In genomic region chr17:45536264-45536663, GRCm38 (mm10) we compare ENCODE assay signal across 13 mouse cellular contexts. TPM values are rescaled to one million over a fixed set of nuclear protein-coding genes. Genes with fewer than 3 reads are reported as not detected.
DNase-seq lines count a peak whose midpoint lies in the region; ATAC-seq and TF ChIP-seq lines count a peak whose summit lies in the region.
"Had no signal": no experiment of that assay in that cellular context is flagged by ENCODE, and none has a peak within 500 bp of the region (broad histone marks: within the 10 kb centered on the region; RNA-seq: fewer than 3 reads in every experiment).

No protein-coding gene starts in this region.

- no peak for DNase-seq in heart, postnatal 0 days (ENCODE audit: low spot score)
- DNase-seq in heart, adult 8-10 months (ENCODE audit: low spot score) = no peak
- DNase-seq in testis, postnatal 10 days (ENCODE audit: low spot score) = peak; percentile 70
- no peak for DNase-seq in testis, postnatal 14 days (ENCODE audit: low spot score)
- peak; percentile 73 for DNase-seq in embryonic facial prominence, embryonic 11.5 days (ENCODE audit: low spot score)
- DNase-seq in splenic B cell, adult 2 months (ENCODE audit: low read depth, low spot score) = peak; percentile 13
- no peak for DNase-seq in heart, adult 18-20 months
- DNase-seq: cerebellum, postnatal 14 days; kidney, adult 18-20 months had no signal

- no peak overlapping the region for H3K9ac ChIP-seq in heart, postnatal 0 days (replicated peaks; ENCODE audit: low read depth, low read length)
- no peak overlapping the region for H3K9ac ChIP-seq in embryonic facial prominence, embryonic 11.5 days (replicated peaks; ENCODE audit: low read length)
- H3K9ac ChIP-seq: liver, embryonic 15.5 days; midbrain, embryonic 12.5 days; stomach, embryonic 15.5 days had no signal

- peak; percentile 44; the same call in 1 of the 2 replicates for ATAC-seq in heart, postnatal 0 days (ENCODE audit: insufficient read depth, low read depth)
- no peak for ATAC-seq in embryonic facial prominence, embryonic 11.5 days (replicated peaks; ENCODE audit: insufficient number of reproducible peaks, low FRiP score, low TSS enrichment, low read depth)
- ATAC-seq in erythroid progenitor cell, adult 5-6 weeks (replicated peaks; ENCODE audit: low FRiP score, poor library complexity, severe bottlenecking) = no peak

- no peak overlapping the region for H3K4me3 ChIP-seq in heart, postnatal 0 days (ENCODE audit: low read depth, low read length)
- no peak overlapping the region for H3K4me3 ChIP-seq in embryonic facial prominence, embryonic 11.5 days (ENCODE audit: low read depth, low read length)
- H3K4me3 ChIP-seq: liver, embryonic 15.5 days; midbrain, embryonic 12.5 days; stomach, embryonic 15.5 days had no signal

- no peaks in the 10 kb centered on the region for H3K4me1 ChIP-seq in heart, postnatal 0 days (ENCODE audit: control insufficient read depth, insufficient read depth)
- no peaks in the 10 kb centered on the region for H3K4me1 ChIP-seq in embryonic facial prominence, embryonic 11.5 days (ENCODE audit: control insufficient read depth, insufficient read depth, low read length)
- H3K4me1 ChIP-seq: liver, embryonic 15.5 days; midbrain, embryonic 12.5 days; stomach, embryonic 15.5 days had no signal

- no peak overlapping the region for H3K27ac ChIP-seq in heart, postnatal 0 days (ENCODE audit: low read depth)
- H3K27ac ChIP-seq in embryonic facial prominence, embryonic 11.5 days (replicated peaks; ENCODE audit: low read depth, low read length) = no peak overlapping the region
- H3K27ac ChIP-seq: liver, embryonic 15.5 days; midbrain, embryonic 12.5 days; stomach, embryonic 15.5 days had no signal

- peaks cover 72% of the 10 kb centered on the region for H3K27me3 ChIP-seq in heart, postnatal 0 days (ENCODE audit: control insufficient read depth, insufficient read depth, low read length)
- H3K27me3 ChIP-seq in embryonic facial prominence, embryonic 11.5 days (ENCODE audit: control insufficient read depth, insufficient read depth, low read length) = peaks cover 8% of the 10 kb centered on the region; the same call in 1 of the 2 replicates
- H3K27me3 ChIP-seq in splenic B cell, adult 2 months (ENCODE audit: control insufficient read depth, insufficient read depth, low read length, poor library complexity, severe bottlenecking) = no peaks in the 10 kb centered on the region

- TF ChIP-seq CTCF in heart, postnatal 0 days (IDR thresholded peaks at IDR 0.05; ENCODE audit: low read depth) = no peak

- no peaks in the 10 kb centered on the region for H3K36me3 ChIP-seq in heart, postnatal 0 days (replicated peaks; ENCODE audit: control insufficient read depth, insufficient read depth, low read length)
- H3K36me3 ChIP-seq in embryonic facial prominence, embryonic 11.5 days (replicated peaks; ENCODE audit: control insufficient read depth, insufficient read depth, low read depth, low read length) = no peaks in the 10 kb centered on the region
- no peaks in the 10 kb centered on the region for H3K36me3 ChIP-seq in splenic B cell, adult 2 months (ENCODE audit: control insufficient read depth, insufficient read depth, low read length, poor library complexity, severe bottlenecking)
- H3K36me3 ChIP-seq: liver, embryonic 15.5 days; midbrain, embryonic 12.5 days; stomach, embryonic 15.5 days had no signal

- no peak overlapping the region for H3K4me2 ChIP-seq in heart, postnatal 0 days (ENCODE audit: low read depth, low read length)
- H3K4me2 ChIP-seq in embryonic facial prominence, embryonic 11.5 days (ENCODE audit: low read depth, low read length) = no peak overlapping the region
- H3K4me2 ChIP-seq: liver, embryonic 15.5 days; midbrain, embryonic 12.5 days; stomach, embryonic 15.5 days had no signal

- no peak for TF ChIP-seq EP300 in heart, postnatal 0 days (IDR thresholded peaks at IDR 0.05; ENCODE audit: low read depth)

- 15% methylated on average over 5 of the region's 5 CpGs for WGBS in heart, postnatal 0 days
- 16% methylated on average over 5 of the region's 5 CpGs for whole genome bisulfite sequencing in embryonic facial prominence, embryonic 11.5 days

- H3K9me3 ChIP-seq in heart, postnatal 0 days (replicated peaks; ENCODE audit: control insufficient read depth, low read length) = no peaks in the 10 kb centered on the region
- H3K9me3 ChIP-seq in embryonic facial prominence, embryonic 11.5 days (replicated peaks; ENCODE audit: control insufficient read depth, low read length) = no peaks in the 10 kb centered on the region
- H3K9me3 ChIP-seq: liver, embryonic 15.5 days; midbrain, embryonic 12.5 days; stomach, embryonic 15.5 days had no signal

RNA-seq across cellular contexts. Expression of gene Tcte1, which starts 13.0 kb away (rescaled TPM):
- not detected in 2 replicates for total RNA-seq in heart, postnatal 0 days (2014; rRNA removed; ENCODE audit: low replicate concordance)
- polyA plus RNA-seq in heart, postnatal 0 days (2015; fragmentation: Nextera tagmentation; extraction: Ambion mirVana) = 0.11 TPM in 1 of 2 replicates, not detected in the other
- not detected for total RNA-seq in heart, adult 8-10 months (2022)
- polyA plus RNA-seq in embryonic facial prominence, embryonic 11.5 days (2014; fragmentation: Nextera tagmentation; extraction: Ambion mirVana) = 1.5 and 2.3 TPM in 2 replicates
- total RNA-seq in erythroid progenitor cell, adult 5-6 weeks (2015; ENCODE audit: low replicate concordance) = not detected in 2 replicates
- total RNA-seq in erythroid progenitor cell, adult 5-6 weeks (2017; ENCODE audit: low replicate concordance) = not detected in 2 replicates
- not detected for total RNA-seq in heart, adult 18-20 months (2021)

RNA-seq across cellular contexts. Expression of gene Tmem151b, which starts 13.2 kb away (rescaled TPM):
- 0.73 and 0.95 TPM in 2 replicates for total RNA-seq in heart, postnatal 0 days (2014; rRNA removed; ENCODE audit: low replicate concordance)
- polyA plus RNA-seq in heart, postnatal 0 days (2015; fragmentation: Nextera tagmentation; extraction: Ambion mirVana) = 0.04 and 0.16 TPM in 2 replicates
- total RNA-seq in heart, adult 8-10 months (2022) = under 1 TPM in 1 of 4 experiments, not detected in 3; 0.09 TPM
- polyA plus RNA-seq in embryonic facial prominence, embryonic 11.5 days (2014; fragmentation: Nextera tagmentation; extraction: Ambion mirVana) = 5.4 and 6.3 TPM in 2 replicates
- total RNA-seq in erythroid progenitor cell, adult 5-6 weeks (2015; ENCODE audit: low replicate concordance) = not detected in 2 replicates
- total RNA-seq in erythroid progenitor cell, adult 5-6 weeks (2017; ENCODE audit: low replicate concordance) = not detected in 2 replicates
- total RNA-seq in heart, adult 18-20 months (2021) = under 1 TPM in 1 of 2 experiments, not detected in 1; 0.05 TPM

RNA-seq across cellular contexts. Expression of gene Nfkbie, which starts 19.2 kb away (rescaled TPM):
- total RNA-seq in heart, postnatal 0 days (2014; rRNA removed; ENCODE audit: low replicate concordance) = 1.2 and 3.0 TPM in 2 replicates
- polyA plus RNA-seq in heart, postnatal 0 days (2015; fragmentation: Nextera tagmentation; extraction: Ambion mirVana) = 1.7 and 1.9 TPM in 2 replicates
- 1 to 10 TPM in 3 of 4 experiments, under 1 TPM in 1; 0.65 to 1.5 (median 1.3) TPM for total RNA-seq in heart, adult 8-10 months (2022)
- polyA plus RNA-seq in embryonic facial prominence, embryonic 11.5 days (2014; fragmentation: Nextera tagmentation; extraction: Ambion mirVana) = 3.5 and 5.3 TPM in 2 replicates
- total RNA-seq in erythroid progenitor cell, adult 5-6 weeks (2015; ENCODE audit: low replicate concordance) = 2.1 and 2.9 TPM in 2 replicates
- total RNA-seq in erythroid progenitor cell, adult 5-6 weeks (2017; ENCODE audit: low replicate concordance) = 1.7 and 3.6 TPM in 2 replicates
- 1 to 10 TPM; 1.2 to 3.1 TPM for total RNA-seq in heart, adult 18-20 months (2021)

RNA-seq across cellular contexts. Expression of gene Slc35b2, which starts 27.4 kb away (rescaled TPM):
- total RNA-seq in heart, postnatal 0 days (2014; rRNA removed; ENCODE audit: low replicate concordance) = 87.8 and 137 TPM in 2 replicates
- 64.8 and 68.3 TPM in 2 replicates for polyA plus RNA-seq in heart, postnatal 0 days (2015; fragmentation: Nextera tagmentation; extraction: Ambion mirVana)
- 10 to 100 TPM; 23.1 to 27.9 (median 25.3) TPM for total RNA-seq in heart, adult 8-10 months (2022)
- 85.6 and 92.2 TPM in 2 replicates for polyA plus RNA-seq in embryonic facial prominence, embryonic 11.5 days (2014; fragmentation: Nextera tagmentation; extraction: Ambion mirVana)
- total RNA-seq in erythroid progenitor cell, adult 5-6 weeks (2015; ENCODE audit: low replicate concordance) = 15.5 and 18.4 TPM in 2 replicates
- total RNA-seq in erythroid progenitor cell, adult 5-6 weeks (2017; ENCODE audit: low replicate concordance) = 10.3 and 14.0 TPM in 2 replicates
- total RNA-seq in heart, adult 18-20 months (2021) = 10 to 100 TPM; 23.4 to 26.0 TPM

RNA-seq across cellular contexts. Expression of gene Aars2, which starts 29.6 kb away (rescaled TPM):
- 25.6 and 33.7 TPM in 2 replicates for total RNA-seq in heart, postnatal 0 days (2014; rRNA removed; ENCODE audit: low replicate concordance)
- 13.9 and 15.0 TPM in 2 replicates for polyA plus RNA-seq in heart, postnatal 0 days (2015; fragmentation: Nextera tagmentation; extraction: Ambion mirVana)
- total RNA-seq in heart, adult 8-10 months (2022) = 10 to 100 TPM; 18.7 to 21.1 (median 19.9) TPM
- 14.3 and 16.1 TPM in 2 replicates for polyA plus RNA-seq in embryonic facial prominence, embryonic 11.5 days (2014; fragmentation: Nextera tagmentation; extraction: Ambion mirVana)
- 0.42 and 1.1 TPM in 2 replicates for total RNA-seq in erythroid progenitor cell, adult 5-6 weeks (2015; ENCODE audit: low replicate concordance)
- total RNA-seq in erythroid progenitor cell, adult 5-6 weeks (2017; ENCODE audit: low replicate concordance) = 0.76 and 0.77 TPM in 2 replicates
- 10 to 100 TPM; 17.7 to 19.7 TPM for total RNA-seq in heart, adult 18-20 months (2021)

Comparison
In these comparisons a context has a peak if more than half of its experiments do, and no peak if none do; other contexts are left out.
1. DNase-seq: peak in testis, postnatal 10 days (single experiment), embryonic facial prominence, embryonic 11.5 days (single experiment) and splenic B cell, adult 2 months (single experiment); none in heart, postnatal 0 days (single experiment), heart, adult 8-10 months (single experiment), testis, postnatal 14 days (single experiment) and heart, adult 18-20 months (0 of 2).